Mouse (Mus musculus) urinary bladder, postnatal 10 days (tissue): ENCODE data around the gene Hs3st2.

ENCODE experiments used
- DNase-seq: peaks from one replicate; pipeline ENCODE4 v3.0.0; 2022; ENCODE audit warnings: low spot score

Gene Hs3st2

DNA sequence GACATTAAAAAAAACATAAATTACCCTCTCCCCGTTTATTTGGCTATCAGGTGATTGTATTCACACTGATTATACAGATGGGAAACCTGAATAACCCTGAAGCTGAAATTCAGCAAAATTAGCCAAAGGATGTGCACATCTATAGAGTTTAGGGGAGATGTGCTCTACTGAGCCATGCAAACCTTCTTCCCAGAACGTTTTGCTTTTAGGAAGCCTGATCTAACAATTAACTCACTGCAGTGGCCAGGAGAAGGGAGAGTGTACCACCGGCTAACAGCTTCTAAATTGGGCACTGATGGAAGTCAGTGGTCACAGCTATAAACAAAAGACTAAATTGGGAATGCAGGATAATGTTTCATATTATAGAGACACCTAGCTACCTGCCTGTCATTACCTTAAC lies 66.4 kb downstream of the Hs3st2 start:
- DNase-seq = no peak

DNA sequence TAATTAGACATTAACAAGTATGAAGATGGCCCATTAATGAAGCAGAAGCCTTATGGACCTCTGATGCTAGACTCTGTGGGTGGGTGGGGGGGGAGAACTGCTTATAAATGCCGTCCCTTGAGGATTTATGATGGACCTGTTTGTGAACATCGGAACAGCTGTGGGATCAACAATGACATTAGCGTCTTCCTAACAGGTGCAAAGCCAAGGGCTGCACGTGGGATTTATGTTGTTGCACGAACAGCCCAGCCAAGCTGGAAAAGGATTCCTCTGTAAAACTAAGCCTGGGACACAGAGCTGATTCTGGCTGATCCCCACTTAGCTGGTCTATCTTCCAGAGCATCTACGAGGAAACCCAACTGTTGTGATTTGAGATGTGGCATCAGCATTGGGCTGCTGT lies 69.0 kb downstream of the Hs3st2 start:
- DNase-seq = no peak

GRCm38 (mm10) chr7:121464441-121464840 lies 72.8 kb downstream of the Hs3st2 start:
- no peak for DNase-seq

DNA sequence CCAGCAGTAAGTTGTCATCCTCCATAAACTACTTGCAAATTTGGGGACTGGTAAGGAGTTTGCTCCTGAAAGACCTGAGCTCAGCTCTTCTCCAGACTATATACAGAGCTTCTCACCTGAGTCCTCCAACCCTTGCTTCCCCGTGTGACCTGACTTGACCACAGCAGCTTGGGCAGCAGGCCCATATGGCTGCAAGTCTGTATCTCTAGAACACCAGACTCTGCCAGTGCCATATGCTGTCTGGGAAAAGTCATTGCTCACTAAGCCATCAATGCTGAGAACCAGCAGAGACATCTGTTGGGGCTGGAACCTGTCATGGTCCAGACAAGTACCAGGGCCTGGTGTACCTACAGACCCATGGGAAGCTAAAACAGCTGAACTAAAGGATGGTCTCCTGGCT lies 73.5 kb downstream of the Hs3st2 start:
- no peak for DNase-seq

DNA sequence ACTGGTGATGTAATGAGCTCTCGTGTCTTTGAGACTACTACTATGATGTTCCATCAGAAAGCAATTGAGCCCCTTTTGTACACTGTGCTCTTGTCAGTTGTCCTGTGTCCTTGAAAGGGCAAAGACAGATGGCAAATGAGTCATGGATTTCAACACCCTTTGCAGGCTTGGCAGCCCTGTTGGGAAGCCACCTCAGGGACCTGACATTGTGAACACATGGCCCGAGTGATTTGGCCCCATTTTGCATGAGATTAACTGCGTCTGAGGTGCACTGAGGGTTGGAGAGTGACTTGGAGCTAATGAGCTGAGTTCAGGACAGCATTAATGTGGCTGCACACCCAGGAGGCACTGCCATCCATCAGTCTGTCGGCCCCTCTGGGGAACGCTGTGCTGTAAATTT lies 74.7 kb downstream of the Hs3st2 start:
- no peak for DNase-seq

- no peak for DNase-seq
These were observed 77.8 kb downstream of the Hs3st2 start for GRCm38 (mm10) chr7:121469435-121469834.

DNA sequence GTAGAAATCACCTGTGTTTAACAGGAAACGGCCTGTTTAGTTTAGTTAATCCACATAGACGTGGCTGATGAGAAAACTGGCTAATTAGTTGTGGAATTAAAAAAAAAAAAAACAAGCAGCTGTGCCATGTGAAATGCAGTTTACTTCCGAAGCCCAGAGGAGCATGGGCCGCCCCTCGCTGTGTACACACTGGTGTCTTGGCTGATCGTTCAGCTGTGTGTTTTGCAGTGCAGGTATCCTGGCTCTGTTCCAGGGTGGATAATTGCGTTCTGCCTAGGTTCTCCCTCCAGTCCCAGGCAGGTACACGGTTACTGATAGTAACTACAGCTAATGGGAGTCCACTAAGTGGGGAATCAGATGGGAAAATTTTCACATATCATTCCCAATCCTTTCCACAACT lies 86.6 kb downstream of the Hs3st2 start:
- no peak for DNase-seq

DNA sequence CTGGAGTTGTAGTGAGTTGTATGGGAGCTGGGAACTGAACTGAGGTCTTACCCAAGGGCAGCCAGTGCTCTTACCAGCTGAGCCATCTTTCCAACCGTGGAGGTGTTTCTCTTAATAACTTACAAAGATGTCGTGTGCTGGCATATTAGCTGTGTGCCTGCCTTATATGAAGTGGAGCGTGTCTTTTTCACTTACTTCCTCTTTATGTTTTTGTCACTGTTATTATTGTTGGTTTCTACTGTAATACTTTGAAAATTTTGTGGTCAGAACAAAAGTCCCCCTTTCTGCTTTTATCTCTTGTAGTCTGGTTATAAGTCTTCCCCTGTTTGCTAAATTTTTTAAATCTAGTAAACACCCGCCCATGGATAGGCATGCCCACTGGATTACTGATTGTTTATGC lies 88.4 kb downstream of the Hs3st2 start:
- no peak for DNase-seq

DNA sequence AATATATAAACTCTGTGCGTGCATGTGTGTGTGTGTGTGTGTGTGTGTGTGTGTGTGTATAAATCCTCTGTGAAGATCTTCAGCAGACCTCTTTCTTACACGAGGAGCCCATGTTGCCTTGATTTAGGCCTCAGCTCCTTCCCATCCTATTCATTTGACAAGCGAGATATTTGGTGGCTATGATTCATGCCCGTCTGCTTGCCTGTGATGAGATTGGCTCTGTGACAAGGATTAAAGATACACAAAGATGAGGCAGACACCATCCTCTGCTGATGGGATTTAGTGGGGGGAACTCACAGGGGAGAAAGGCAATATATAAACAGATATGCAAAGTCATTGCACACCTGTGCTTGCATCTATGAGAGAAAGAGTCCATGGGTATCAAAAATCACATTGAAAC lies 92.9 kb downstream of the Hs3st2 start:
- no peak for DNase-seq

GRCm38 (mm10) chr7:121485266-121485665 lies 93.6 kb downstream of the Hs3st2 start:
- no peak for DNase-seq

DNA sequence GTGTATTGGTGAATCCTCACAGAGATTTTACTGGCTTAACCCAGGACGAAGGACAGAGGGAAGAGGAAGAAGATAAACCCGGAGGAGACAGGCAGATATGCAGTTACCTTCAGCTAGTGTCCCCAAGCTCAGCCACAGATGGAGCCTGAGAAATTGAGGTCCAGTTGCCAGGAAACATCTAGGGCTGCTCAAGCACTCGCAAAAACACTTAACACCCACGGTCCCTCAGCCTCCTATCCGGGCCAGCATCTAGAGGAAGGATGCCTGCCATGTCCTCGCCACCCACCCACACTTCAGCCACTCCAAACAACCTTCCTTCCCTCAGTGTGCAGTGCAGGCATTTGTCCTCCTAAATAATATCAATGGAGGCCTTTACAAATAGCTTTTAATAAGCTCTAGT lies 95.6 kb downstream of the Hs3st2 start:
- DNase-seq = no peak

DNA sequence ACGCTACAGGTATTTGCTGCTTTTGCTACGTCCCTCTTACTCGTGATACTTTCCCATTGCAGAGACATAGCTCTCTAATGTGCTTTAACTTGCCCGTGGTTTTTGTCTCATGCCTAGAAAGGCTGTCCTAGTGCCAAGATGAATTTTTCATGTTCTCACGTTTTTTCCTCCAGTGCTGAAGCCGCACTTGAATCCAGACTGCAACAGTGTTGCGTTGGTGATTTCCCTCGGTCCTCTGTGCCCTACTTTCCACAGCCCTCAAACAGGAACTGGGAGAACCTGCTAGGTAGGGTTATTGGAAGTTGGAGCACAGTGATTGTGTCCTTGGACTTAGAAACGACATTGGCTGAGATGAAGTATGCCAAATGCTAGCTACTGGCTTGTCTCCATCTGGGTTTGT lies 97.7 kb downstream of the Hs3st2 start:
- DNase-seq = no peak

GRCm38 (mm10) chr7:121491455-121492005 lies 99.9 kb downstream of the Hs3st2 start:
- no peak for DNase-seq

GRCm38 (mm10) chr7:121500516-121500915 lies 108.9 kb downstream of the Hs3st2 start:
- no peak for DNase-seq

- no peak for DNase-seq
These were observed 110.0 kb downstream of the Hs3st2 start for GRCm38 (mm10) chr7:121501666-121502065.

DNA sequence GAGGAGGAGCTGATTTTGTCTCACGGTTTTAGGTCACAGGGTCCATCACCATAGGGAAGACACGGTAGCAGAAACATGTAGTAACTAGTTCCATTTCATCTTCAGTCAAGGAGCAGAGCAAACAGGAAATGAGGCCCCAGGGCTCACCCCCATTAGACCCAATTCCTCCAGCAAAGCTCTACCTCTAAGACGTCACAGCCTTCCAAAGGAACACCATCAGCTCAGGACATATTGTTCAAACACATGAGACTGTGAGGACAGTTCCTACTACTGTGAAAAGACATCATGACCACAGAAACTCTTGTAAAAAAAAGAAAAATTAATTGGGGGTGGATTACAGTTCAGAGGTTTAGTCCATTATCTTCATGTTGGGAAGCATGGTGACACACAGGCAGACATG lies 125.1 kb downstream of the Hs3st2 start:
- no peak for DNase-seq

DNA sequence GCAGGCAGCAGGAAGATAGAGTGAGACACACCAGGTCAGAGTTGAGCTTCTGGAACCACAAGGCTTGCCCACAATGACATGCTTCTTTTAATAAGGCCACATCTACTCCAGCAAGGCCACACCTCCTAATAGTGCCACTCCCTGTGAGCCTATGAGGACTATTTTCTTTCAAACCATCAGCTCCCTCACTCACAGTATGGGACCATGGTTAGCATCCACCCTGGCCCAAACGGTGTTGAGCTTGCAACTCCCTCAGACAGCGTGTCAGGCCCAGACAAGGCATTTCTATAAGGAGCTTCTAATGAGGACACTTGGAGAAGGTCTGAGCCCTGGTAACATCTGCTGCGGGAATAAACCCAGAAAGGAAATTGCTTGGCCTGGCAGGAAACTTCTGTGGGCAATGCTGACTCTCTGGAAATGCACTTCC lies 125.5 kb downstream of the Hs3st2 start:
- no peak for DNase-seq

GRCm38 (mm10) chr7:121522125-121522524 lies 130.5 kb downstream of the Hs3st2 start:
- no peak for DNase-seq

DNA sequence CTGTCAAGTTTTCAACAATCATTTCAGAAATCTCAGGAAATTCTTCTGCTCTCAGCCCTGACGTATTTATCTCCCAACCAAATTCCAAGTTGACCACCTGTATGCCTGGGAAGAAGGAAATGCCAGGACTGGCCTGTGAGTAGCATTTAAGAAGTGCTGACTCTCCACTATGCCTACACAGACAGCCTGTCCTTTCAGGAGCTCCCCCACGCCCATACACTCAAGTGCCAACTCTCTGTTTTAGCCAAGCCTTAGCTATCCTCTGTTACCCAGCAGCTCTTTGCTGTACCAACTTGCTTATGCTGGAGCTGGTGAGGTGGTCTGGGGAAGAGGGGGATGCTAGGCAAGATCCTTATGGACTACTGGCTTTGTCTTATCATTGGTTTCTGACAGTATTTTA lies 137.4 kb downstream of the Hs3st2 start:
- no peak for DNase-seq

DNA sequence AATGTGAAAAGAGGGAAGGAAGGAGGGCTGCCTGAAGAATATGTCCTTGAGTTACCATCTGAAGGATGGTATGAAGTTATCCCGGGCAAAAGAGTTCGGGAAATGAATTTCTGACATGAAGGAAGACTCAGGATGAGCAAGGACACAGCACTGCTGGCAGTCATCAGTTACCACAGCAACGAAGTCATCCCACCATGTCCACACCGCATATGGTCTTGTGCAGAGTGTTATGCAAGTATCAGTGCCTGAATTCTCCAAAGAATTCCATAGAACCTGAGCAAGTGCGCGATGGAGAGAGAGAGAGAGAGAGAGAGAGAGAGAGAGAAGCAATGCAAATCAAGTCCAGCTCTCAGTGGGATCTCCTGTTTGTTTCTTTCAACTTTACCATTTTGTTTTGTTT lies 142.0 kb downstream of the Hs3st2 start:
- no peak for DNase-seq

GRCm38 (mm10) chr7:121534386-121534785 lies 142.7 kb downstream of the Hs3st2 start:
- DNase-seq = no peak

GRCm38 (mm10) chr7:121535987-121536386 lies 144.3 kb downstream of the Hs3st2 start:
- DNase-seq = no peak

- no peak for DNase-seq
These were observed 148.0 kb downstream of the Hs3st2 start for GRCm38 (mm10) chr7:121539405-121540275.

GRCm38 (mm10) chr7:121542458-121542857 lies 150.8 kb downstream of the Hs3st2 start:
- no peak for DNase-seq
